Mouse (Mus musculus) CH12.LX (cell line): ENCODE measurements around the gene Ppfia3. TPM values are rescaled to one million over a fixed set of nuclear protein-coding genes. Genes with fewer than 3 reads are reported as not detected.

ENCODE experiments used
- DNase-seq: peaks from one replicate; pipeline ENCODE4 v3.0.0-alpha.2; 2013; ENCODE audit errors: extremely low read depth
- H3K27ac ChIP-seq: 2 replicates; pipeline ENCODE4 v1.5.1; 2012; ENCODE audit warnings: low read depth, mild to moderate bottlenecking, control low read depth, moderate library complexity; ENCODE audit not compliant: insufficient read depth
- H3K27me3 ChIP-seq: replicated peaks from 2 replicates; pipeline ENCODE3; 2012; ENCODE audit warnings: inconsistent platforms
- H3K36me3 ChIP-seq, 2 experiments: replicated peaks in 1 of 2; 2 replicates each; pipeline versions ENCODE3 to v1.6.1; 2012; ENCODE audit warnings: inconsistent platforms in 1 of 2, low read length in 1 of 2, mild to moderate bottlenecking in 1 of 2, mixed read lengths in 1 of 2, moderate library complexity in 1 of 2; ENCODE audit not compliant: control insufficient read depth in 1 of 2, insufficient read depth in 1 of 2
- H3K4me1 ChIP-seq, 2 experiments: 2 replicates each; pipeline ENCODE4 v1.6.1; 2012; ENCODE audit warnings: inconsistent platforms in 1 of 2, moderate library complexity in 1 of 2; ENCODE audit not compliant: insufficient read depth in 2 of 2, control insufficient read depth in 1 of 2
- H3K4me2 ChIP-seq: 2 replicates; pipeline ENCODE4 v1.6.1; 2012; ENCODE audit warnings: low read depth, mild to moderate bottlenecking, control low read depth; ENCODE audit not compliant: poor library complexity, insufficient read depth, severe bottlenecking
- H3K4me3 ChIP-seq, 3 experiments: fragments of 150-350 bp in 1 of 3; sonication (generic) in 1 of 3; replicated peaks in 1 of 3; 2 replicates each; pipeline versions ENCODE3 to v1.5.1; 2011 to 2012; ENCODE audit warnings: low read depth in 2 of 3, low read length in 2 of 3, mild to moderate bottlenecking in 2 of 3, moderate library complexity in 2 of 3, control low read depth in 1 of 3, improper control_type of control experiment in 1 of 3, inconsistent platforms in 1 of 3, mixed read lengths in 1 of 3; ENCODE audit not compliant: poor library complexity in 1 of 3
- H3K79me2 ChIP-seq: replicated peaks from 2 replicates; pipeline ENCODE4 v1.6.1; 2012; ENCODE audit warnings: mild to moderate bottlenecking, moderate library complexity; ENCODE audit not compliant: control insufficient read depth, poor library complexity, insufficient read depth, severe bottlenecking; ENCODE audit errors: extremely low read depth
- H3K9ac ChIP-seq: 2 replicates; pipeline ENCODE4 v1.6.1; 2012; ENCODE audit warnings: low read depth, mild to moderate bottlenecking, control low read depth, moderate library complexity; ENCODE audit not compliant: insufficient read depth
- H3K9me3 ChIP-seq: replicated peaks from 2 replicates; pipeline ENCODE3; 2012; ENCODE audit warnings: low read length, inconsistent platforms, mixed read lengths
- BHLHE40 ChIP-seq: IDR thresholded peaks from 2 replicates; pipeline ENCODE4 v1.6.1; 2011; ENCODE audit warnings: mild to moderate bottlenecking, low read depth, low read length, improper control_type of control experiment
- CHD2 ChIP-seq: IDR thresholded peaks from 2 replicates; pipeline ENCODE4 v1.6.1; 2011; ENCODE audit warnings: low read length, improper control_type of control experiment
- E2F4 ChIP-seq: IDR thresholded peaks from 2 replicates; pipeline ENCODE4 v1.6.1; 2011; ENCODE audit warnings: low read depth, low read length, improper control_type of control experiment; ENCODE audit not compliant: insufficient replicate concordance
- ELF1 ChIP-seq: IDR thresholded peaks from 2 replicates; pipeline ENCODE4 v1.6.1; 2014; ENCODE audit warnings: low read depth, mild to moderate bottlenecking, inconsistent platforms, low read length, improper control_type of control experiment
- EP300 ChIP-seq: IDR thresholded peaks from 2 replicates; pipeline ENCODE4 v1.6.1; 2011; ENCODE audit warnings: low read length, improper control_type of control experiment
- ETS1 ChIP-seq: conservative IDR thresholded peaks from 2 replicates; pipeline ENCODE4 v1.6.1; 2012; ENCODE audit warnings: low read depth, mild to moderate bottlenecking, inconsistent platforms, low read length, improper control_type of control experiment, moderate library complexity
- GABPA ChIP-seq: IDR thresholded peaks from 2 replicates; pipeline ENCODE4 v1.6.1; 2012; ENCODE audit warnings: low read depth, low read length, improper control_type of control experiment, inconsistent platforms; ENCODE audit not compliant: insufficient replicate concordance
- HCFC1 ChIP-seq: IDR thresholded peaks from 2 replicates; pipeline ENCODE4 v1.6.1; 2012; ENCODE audit warnings: low read depth, mild to moderate bottlenecking, inconsistent platforms, low read length, improper control_type of control experiment
- IRF4 ChIP-seq: IDR thresholded peaks from 2 replicates; pipeline ENCODE4 v1.6.1; 2014; ENCODE audit warnings: low read depth, mild to moderate bottlenecking, inconsistent platforms, low read length, improper control_type of control experiment
- MAFK ChIP-seq: IDR thresholded peaks from 2 replicates; pipeline ENCODE4 v1.6.1; 2011; ENCODE audit warnings: low read length, improper control_type of control experiment; ENCODE audit not compliant: insufficient replicate concordance
- MAZ ChIP-seq: IDR thresholded peaks from 2 replicates; pipeline ENCODE4 v1.6.1; 2012; ENCODE audit warnings: low read depth, mild to moderate bottlenecking, inconsistent platforms, low read length, improper control_type of control experiment, moderate library complexity
- MEF2A ChIP-seq: IDR thresholded peaks from 2 replicates; pipeline ENCODE4 v1.6.1; 2014; ENCODE audit warnings: low read depth, mild to moderate bottlenecking, inconsistent platforms, low read length, improper control_type of control experiment, borderline replicate concordance
- MXI1 ChIP-seq: IDR thresholded peaks from 2 replicates; pipeline ENCODE4 v1.6.1; 2011; ENCODE audit warnings: mild to moderate bottlenecking, low read depth, low read length, improper control_type of control experiment
- NELFE ChIP-seq: IDR thresholded peaks from 2 replicates; pipeline ENCODE4 v1.6.1; 2011; ENCODE audit warnings: low read depth, low read length, improper control_type of control experiment
- NRF1 ChIP-seq: IDR thresholded peaks from 2 replicates; pipeline ENCODE4 v1.6.1; 2014; ENCODE audit warnings: low read depth, mild to moderate bottlenecking, inconsistent platforms, low read length, improper control_type of control experiment, moderate library complexity
- PAX5 ChIP-seq: IDR thresholded peaks from 2 replicates; pipeline ENCODE4 v1.6.1; 2012; ENCODE audit warnings: low read length, inconsistent platforms, mixed read lengths
- RAD21 ChIP-seq: IDR thresholded peaks from 2 replicates; pipeline ENCODE4 v1.6.1; 2011; ENCODE audit warnings: low read depth, mild to moderate bottlenecking, low read length, improper control_type of control experiment, moderate library complexity
- RCOR1 ChIP-seq: conservative IDR thresholded peaks from 2 replicates; pipeline ENCODE4 v1.6.1; 2012; ENCODE audit warnings: low read depth, mild to moderate bottlenecking, inconsistent platforms, low read length, improper control_type of control experiment
- SMC3 ChIP-seq: IDR thresholded peaks from 2 replicates; pipeline ENCODE4 v1.6.1; 2011; ENCODE audit warnings: low read depth, low read length, improper control_type of control experiment
- TBP ChIP-seq: conservative IDR thresholded peaks from 2 replicates; pipeline ENCODE4 v1.6.1; 2011; ENCODE audit warnings: low read depth, low read length, improper control_type of control experiment
- TCF12 ChIP-seq: IDR thresholded peaks from 2 replicates; pipeline ENCODE4 v1.6.1; 2014; ENCODE audit warnings: low read depth, mild to moderate bottlenecking, inconsistent platforms, low read length, improper control_type of control experiment
- UBTF ChIP-seq: IDR thresholded peaks from 2 replicates; pipeline ENCODE4 v1.6.1; 2012; ENCODE audit warnings: low read depth, mild to moderate bottlenecking, inconsistent platforms, low read length, improper control_type of control experiment, moderate library complexity
- USF2 ChIP-seq: conservative IDR thresholded peaks from 2 replicates; pipeline ENCODE4 v1.6.1; 2011; ENCODE audit warnings: low read depth, low read length, improper control_type of control experiment
- ZKSCAN1 ChIP-seq: IDR thresholded peaks from 2 replicates; pipeline ENCODE4 v1.6.1; 2012; ENCODE audit warnings: low read depth, inconsistent platforms, low read length, improper control_type of control experiment, borderline replicate concordance
- dilution Hi-C: fragments of 300-500 bp; cut with MboI; formaldehyde crosslinking; loops from 2 replicates; pipeline ENCODE4 v1.14.3; 2020; ENCODE audit warnings: low sequenced_read_pairs; ENCODE audit not compliant: extremely low pct_unique_long_range_greater_than_20kb, extremely low pct_ligation_motif_present
- in situ Hi-C: fragments of 300-500 bp; cut with MboI; formaldehyde crosslinking; loops from 3 replicates; pipeline ENCODE4 v1.14.3; 2019; ENCODE audit warnings: low sequenced_read_pairs, low pct_ligation_motif_present, low pct_unique_long_range_greater_than_20kb, mixed read lengths
- polyA plus RNA-seq: library from polyadenylated mRNA; unstranded; fragments of >175 nt; gene quantifications from 2 replicates; pipeline ENCODE4 v1.2.1, GENCODE M21; 2012; ENCODE audit warnings: low read depth; ENCODE audit not compliant: insufficient read length
- total RNA-seq, 2 experiments: library from RNA; depleted of rRNA; stranded (reverse); fragments of 300-350 nt in 1 of 2; fragments of >200 nt in 1 of 2; gene quantifications; 2 replicates each; pipeline ENCODE4 v1.2.3; 2012 to 2014

The Ppfia3 gene
- total and polyA plus RNA-seq, 3 experiments: 0.21 to 1.9 (median 0.61) TPM

DNA sequence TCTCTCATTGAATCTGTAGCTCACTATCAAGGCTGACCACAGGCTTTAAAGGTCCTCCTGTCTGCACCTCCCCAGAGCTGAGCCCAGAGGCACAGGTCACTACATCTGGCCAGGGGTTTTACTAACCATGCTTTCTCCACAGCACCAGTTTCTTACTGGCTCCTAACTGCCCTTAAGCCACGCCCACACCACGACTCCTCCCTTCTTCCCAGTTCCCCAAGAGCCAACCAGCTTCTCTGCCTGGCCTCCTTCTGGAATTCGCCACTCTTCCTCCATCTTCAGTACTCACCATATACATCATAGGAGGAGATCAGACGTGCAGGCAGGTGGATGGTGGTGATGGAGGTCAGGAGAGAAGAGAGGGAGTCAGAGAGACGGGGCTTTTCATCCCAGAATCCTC lies 13.8 kb downstream of the Ppfia3 start:
- H3K27ac ChIP-seq: no peak overlapping the region
- H3K79me2 ChIP-seq: no peaks in the 10 kb centered on the region
- TF ChIP-seq CHD2: no peak
- TF ChIP-seq RCOR1: no peak
- no peak for TF ChIP-seq UBTF
- TF ChIP-seq NELFE: no peak
- no peak for TF ChIP-seq BHLHE40
- TF ChIP-seq MEF2A: no peak
- no peak for TF ChIP-seq MAFK
- TF ChIP-seq E2F4: no peak
- no peak for TF ChIP-seq RAD21
- no peak for TF ChIP-seq USF2
- no peak for TF ChIP-seq ELF1
- no peak overlapping the region for H3K9ac ChIP-seq
- DNase-seq: no peak
- no peak overlapping the region for H3K4me2 ChIP-seq
- in situ Hi-C loops: no loop called here
- no peaks in the 10 kb centered on the region for H3K36me3 ChIP-seq
- peaks cover 47% of the 10 kb centered on the region for H3K27me3 ChIP-seq
- no peak overlapping the region for H3K4me3 ChIP-seq
- no peaks in the 10 kb centered on the region for H3K9me3 ChIP-seq
- H3K4me1 ChIP-seq: no peaks in the 10 kb centered on the region
- dilution Hi-C loops: no loop called here

DNA sequence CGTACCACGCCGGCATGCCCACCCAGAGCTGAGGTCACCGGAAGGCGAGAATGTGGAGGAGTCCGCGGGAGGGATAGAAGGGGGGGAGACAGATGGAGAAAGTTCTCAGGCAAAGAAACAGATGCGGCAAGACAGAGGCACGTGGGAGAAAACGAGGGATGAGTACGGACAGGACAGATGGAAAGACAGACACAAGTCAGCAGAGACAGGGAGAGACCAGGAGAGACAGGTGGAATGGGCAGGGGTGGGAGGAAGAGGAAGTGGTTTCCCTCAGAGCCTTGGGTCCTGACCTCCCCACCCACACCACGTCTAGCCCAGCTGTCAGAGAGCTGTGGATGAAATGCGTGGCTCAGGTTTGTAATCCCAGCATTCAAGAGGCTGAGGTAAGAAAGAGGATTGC lies 19.9 kb downstream of the Ppfia3 start:
- in situ Hi-C loops (loop anchor here (5.0 kb wide), 1 partner anchor 40 kb away; no protein-coding TSS in a partner anchor), dilution Hi-C loops (no loop called here)
- no peaks in the 10 kb centered on the region for H3K9me3 ChIP-seq
- no peak overlapping the region for H3K27ac ChIP-seq
- H3K4me3 ChIP-seq: no peak overlapping the region
- peaks cover 30% of the 10 kb centered on the region for H3K27me3 ChIP-seq
- TF ChIP-seq ZKSCAN1 (no peak), MAFK (no peak), NELFE (no peak), RCOR1 (no peak), SMC3 (no peak), TCF12 (no peak), NRF1 (no peak), EP300 (no peak), RAD21 (no peak), MXI1 (no peak), MAZ (no peak), GABPA (no peak), IRF4 (no peak), PAX5 (no peak), ETS1 (no peak), CHD2 (no peak), TBP (no peak), HCFC1 (no peak)
- H3K4me2 ChIP-seq: no peak overlapping the region
- no peaks in the 10 kb centered on the region for H3K36me3 ChIP-seq
- no peak for DNase-seq
- no peak overlapping the region for H3K9ac ChIP-seq
- H3K79me2 ChIP-seq: no peaks in the 10 kb centered on the region
- no peaks in the 10 kb centered on the region for H3K4me1 ChIP-seq
